Mouse (Mus musculus) liver, embryonic 14.5 days (tissue): ENCODE measurements around the gene Runx2.

Source experiments
- CTCF ChIP-seq: IDR thresholded peaks from 2 replicates; pipeline ENCODE4 v1.5.1; 2016; ENCODE audit warnings: antibody characterized with exemption, low read depth, control low read depth
- EP300 ChIP-seq: IDR thresholded peaks from 2 replicates; pipeline ENCODE4 v1.6.1; 2016; ENCODE audit warnings: antibody characterized with exemption, low read depth

DNA sequence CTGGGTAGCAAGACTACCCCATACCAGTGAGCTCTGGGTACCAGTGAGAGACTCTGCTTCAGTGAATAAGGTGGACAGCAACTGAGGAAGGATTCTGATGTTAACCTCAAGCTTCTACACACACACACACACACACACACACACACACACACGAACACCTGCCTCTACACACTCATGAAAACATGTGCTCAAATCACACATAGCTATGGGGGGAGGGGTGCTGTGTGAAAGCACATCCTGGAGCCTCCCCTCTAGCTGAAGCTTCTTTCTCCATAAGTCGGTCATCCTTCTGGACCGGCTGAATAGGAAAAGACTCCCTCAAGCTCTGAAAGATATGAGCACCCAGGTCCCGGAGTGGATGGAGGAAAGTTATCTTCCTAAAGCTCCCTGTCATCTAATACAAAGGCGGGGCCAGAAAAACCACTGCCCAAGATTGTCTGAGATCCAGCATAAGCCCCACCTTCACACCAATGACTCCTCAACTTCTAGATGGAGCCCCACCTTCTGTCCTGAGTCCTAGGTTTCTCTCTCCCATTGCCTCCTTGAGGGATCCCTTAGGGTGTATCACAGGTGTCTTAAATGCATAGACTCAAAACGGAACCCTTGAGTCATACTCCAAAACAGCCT, 152.4 kb downstream of the Runx2 start:
- TF ChIP-seq CTCF (no peak), EP300 (no peak)
